Mouse (Mus musculus) heart, adult 2 months (tissue): ENCODE measurements around the gene Snapc2.

ENCODE experiments used
- CTCF ChIP-seq: fragments of 200-600 bp; IDR thresholded peaks from 2 replicates; pipeline ENCODE4 v1.8.1; 2022; ENCODE audit warnings: antibody characterized with exemption, mild to moderate bottlenecking, moderate library complexity
- EP300 ChIP-seq: fragments of 200-500 bp; IDR thresholded peaks from 2 replicates; pipeline ENCODE4 v1.6.1; 2011; ENCODE audit warnings: low read depth, low read length, control low read depth; ENCODE audit not compliant: insufficient read depth
- POLR2A ChIP-seq: fragments of 200-500 bp; IDR thresholded peaks from 2 replicates; pipeline ENCODE4 v1.6.1; 2011; ENCODE audit warnings: mild to moderate bottlenecking, low read depth, low read length, control low read depth; ENCODE audit not compliant: insufficient read depth

DNA sequence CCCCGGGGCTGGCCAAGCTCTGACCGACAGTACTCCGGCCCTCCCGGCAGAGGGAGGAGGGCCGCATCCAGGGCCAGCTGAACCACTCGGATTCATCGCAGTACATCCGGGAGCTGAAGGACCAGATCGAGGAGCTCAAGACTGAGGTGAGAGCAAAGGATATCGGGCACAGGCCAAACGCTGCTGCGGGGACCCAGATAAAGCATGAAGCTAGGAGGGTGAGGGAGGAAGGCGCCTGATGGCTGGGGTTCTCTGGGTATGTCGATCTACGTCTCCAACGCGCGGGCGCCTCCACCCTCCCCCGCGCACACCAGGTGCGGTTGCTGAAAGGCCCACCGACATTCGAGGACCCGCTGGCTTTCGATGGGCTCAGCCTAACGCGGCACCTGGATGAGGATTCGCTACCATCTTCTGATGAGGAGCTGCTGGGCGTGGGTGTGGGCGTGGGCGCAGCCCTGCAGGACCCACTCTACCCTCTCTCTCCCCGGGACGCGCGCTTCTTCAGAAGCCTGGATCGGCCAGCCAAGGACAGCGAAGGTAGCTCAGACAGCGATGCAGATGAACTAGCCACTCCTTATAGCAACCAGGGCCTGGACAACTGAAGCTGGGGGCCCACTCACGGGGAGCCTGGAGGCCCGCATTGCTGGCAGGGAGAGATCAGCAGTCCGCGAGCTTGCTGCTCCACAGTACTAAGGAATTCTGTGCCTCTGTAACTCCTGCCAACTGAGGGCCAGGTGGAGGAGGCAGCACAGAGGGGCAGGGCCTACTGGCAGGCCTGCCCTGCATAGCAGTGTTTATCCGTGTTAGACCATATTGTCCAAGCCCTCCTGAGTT, 46.5 kb upstream of the Snapc2 start:
- TF ChIP-seq EP300 (no peak), CTCF (no peak), POLR2A (no peak)
